Mouse (Mus musculus) adrenal gland, postnatal 14 days (tissue): ENCODE measurements around the gene Smyd2. TPM values are rescaled to one million over a fixed set of nuclear protein-coding genes. Genes with fewer than 3 reads are reported as not detected.

Source experiments
- DNase-seq: peaks from one replicate; pipeline ENCODE4 v3.0.0; 2021; ENCODE audit warnings: mixed read lengths
- total RNA-seq: library from RNA; stranded (reverse); gene quantifications from 2 replicates; pipeline ENCODE4 v1.2.3, GENCODE M21; 2021

Smyd2 gene
- total RNA-seq, 1 experiment from 2014 or later: 64.7 TPM

DNA sequence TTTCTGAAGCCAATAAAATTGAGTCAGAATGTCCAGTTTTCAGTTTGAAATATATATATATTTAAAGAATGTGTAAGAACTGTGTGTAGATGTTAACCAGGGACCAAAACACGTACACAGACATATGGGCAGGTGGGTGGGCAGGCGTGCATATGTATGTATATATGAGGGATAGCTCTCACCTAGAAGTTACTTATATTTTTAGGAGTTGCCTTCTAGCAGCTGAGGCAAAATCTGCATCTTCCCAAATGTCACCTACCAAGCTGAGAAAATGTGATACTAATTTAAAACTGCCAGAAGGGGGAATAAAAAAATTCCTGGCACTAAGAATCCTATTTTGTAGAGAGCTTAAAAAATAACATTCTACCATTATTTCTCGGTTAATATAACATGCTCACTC is 2.4 kb downstream of the Smyd2 start:
- no peak for DNase-seq

DNA sequence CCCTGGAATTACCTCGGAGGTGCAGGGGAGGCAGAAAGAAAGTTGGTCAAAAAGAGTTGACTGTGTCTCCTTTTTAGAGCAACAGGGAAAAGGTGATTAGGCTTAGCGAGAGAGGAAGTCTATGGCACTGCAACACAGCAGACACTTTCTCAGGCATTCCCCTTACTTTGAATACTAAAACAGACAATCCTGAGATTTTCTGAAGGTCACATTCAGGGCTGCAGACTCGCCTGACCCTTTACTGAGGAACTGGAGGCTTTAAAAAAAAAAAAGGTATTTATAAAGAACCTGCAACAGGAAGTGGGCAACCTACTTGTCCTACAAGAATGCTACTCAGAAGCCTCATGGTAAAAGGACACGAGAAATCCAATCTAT is 5.0 kb downstream of the Smyd2 start:
- DNase-seq: no peak

DNA sequence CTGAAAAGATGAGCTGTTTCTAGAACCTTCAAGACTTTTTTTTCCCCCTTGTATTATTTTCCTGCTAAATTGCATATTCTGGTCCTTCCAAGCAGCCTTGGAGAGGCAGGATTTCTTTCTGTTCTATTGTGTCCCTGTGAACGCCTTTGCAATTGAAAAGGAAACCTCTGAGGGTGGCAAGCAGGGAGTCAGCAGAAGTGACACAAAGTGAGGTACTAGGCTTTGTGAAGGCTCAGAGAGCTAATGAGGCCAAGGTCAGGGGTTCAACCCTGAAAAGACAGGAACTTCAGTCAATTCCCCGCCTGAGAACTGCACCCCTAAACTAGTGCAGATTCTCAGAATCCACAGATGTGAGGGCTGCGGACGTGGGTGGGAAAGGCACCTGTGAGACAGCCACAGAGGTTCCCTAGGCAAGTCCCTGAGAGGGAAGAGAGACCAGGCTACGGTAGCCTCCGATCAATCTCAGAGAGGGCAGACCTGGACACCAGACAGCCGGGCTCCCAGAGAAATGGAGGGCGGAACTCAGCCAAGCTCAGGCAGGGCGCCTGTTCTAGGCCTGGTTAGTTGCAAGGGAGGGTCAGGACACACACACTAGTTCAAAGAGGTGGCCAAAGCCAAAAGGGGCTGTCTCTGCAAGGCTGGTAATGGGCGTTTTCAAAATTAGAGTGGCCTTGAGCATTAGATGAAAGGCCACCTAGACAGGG is 5.6 kb downstream of the Smyd2 start:
- DNase-seq: peak; percentile 46

DNA sequence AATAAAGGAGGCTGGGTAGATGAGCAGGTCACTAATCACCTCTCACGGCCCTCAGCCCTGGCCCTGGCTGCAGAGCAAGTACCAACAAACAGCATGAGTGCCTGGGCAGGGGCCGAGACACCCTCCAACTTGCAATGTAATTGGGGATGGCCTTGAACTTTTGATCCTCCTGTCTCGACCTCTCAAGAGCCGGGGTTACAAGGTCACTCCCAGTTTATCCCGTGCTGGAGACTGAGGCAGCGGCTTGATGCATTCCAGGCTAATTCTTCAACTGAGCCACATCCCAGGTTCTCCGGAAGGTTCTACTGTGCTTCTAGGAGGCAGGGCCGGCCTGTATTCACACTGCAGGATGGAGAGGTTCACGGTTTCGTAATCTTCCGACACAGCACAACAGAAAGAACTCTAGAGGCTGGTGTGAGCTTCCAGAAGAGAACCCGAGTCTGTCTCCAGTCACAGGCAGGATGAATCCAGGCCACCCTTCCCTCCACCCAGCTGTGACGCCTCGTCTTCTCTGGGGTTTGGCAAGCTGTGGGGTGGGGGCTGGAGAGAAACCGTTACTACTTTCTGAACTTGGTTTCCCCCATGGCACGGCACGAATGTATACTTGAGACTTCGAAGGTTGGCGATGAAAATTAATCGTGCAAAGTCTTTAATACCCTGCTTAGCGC is 8.9 kb downstream of the Smyd2 start:
- DNase-seq: no peak

DNA sequence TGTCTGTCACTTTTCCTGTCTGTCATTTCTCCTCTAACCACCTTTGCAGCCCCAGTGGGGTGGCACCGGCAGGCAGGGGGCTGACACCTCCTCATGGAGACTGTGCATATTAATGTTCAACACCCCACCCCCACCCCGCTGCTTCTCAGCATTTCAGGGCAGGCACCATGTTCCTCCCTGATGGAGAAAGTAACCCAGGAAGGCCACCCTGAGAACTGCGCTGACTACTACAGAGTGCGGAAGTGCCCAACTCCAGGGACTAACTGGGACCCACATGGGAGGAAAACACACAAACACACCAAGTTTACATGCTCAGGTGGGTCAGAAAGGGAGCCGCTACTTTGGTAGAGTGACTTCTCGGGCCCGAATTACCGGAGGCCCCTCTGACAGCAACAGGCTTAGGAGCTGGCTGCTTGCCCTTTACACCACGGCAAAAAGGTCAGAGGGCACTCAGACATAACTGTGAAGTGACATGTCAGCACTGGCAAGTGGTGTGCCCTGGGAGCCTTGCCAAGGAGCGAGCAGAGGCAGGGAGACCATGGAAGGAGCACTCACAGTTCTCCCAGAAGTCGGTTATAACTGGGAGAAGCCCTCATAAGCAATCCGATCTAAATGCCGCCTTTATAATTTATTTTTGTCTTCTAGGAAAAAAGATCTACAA is 11.3 kb downstream of the Smyd2 start:
- peak; percentile 86 for DNase-seq

DNA sequence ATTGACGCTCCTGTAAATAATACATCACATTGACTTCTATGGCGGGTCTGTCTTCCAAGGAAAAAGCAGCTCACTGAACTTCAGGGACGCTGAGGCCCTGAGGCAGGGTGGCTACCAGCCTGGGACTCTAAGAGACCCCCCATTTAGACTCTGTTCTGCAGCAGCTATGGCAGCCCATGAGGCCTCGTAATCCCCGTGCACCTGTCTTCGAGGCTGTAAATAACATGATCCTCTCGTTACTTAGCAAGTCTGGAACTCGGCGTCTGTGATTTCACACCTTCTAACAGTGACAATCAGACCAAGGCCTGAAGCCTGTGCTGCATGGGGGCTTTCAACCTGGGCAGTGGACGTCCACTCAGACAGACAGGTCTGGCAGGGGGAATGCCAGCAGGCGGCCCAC is 19.0 kb downstream of the Smyd2 start:
- DNase-seq: no peak

DNA sequence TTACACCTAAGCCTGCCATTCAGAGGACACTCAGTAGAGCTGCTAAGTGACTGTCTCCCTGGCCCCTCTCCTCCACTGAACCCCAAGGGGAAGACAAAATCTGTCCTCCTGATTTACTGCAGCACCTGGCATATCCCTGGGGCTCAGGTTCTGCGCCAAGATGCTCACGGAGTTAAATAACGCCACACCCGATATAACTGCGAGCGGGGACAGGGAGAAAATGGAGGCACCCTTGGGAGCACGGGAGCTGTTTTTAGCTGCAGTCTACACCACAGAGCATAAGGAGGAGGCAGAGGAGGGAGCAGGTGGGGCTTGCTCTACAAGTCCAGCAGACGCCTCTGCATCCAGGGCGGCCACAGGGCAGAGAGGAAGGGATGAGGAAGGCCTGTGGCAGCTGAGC is 19.8 kb downstream of the Smyd2 start:
- DNase-seq: no peak

DNA sequence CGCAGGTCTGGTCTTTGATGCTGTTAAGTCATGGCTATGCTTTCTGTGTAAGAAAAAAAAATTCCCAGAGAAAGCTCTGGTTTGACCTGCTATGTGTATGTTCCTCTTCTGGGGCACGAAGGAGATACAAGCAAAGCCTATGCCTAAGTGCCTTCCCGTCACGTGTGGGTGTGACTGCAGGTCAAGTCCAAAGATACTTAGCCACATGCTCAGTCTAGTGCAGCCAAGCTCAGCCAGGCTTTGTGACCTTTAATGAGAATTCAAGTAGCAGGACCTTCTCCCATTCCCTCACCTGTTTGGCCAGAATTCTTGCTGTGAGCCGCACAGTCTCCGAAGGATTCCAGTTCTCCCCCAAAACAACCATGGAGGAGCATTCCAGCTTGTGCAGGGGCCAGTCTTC is 22.6 kb downstream of the Smyd2 start:
- DNase-seq: no peak

DNA sequence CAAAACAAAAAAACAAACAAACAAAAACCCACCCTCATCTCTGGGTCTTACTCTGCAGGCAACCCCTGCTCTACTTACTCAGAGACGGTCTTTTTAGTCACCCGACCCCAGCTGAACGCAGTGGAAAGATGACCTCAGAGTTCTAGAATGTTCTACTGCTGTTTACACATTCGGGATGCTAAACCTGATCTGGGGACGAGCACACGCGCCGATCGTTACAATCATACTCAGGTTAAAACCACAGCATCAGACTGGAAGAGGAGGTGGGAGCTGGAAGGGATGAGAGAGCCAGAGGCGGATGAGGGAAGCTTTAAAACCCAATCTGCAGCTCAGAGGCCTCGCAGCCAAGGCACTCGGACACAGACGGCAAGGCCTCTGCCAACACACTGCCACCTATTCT is 23.5 kb downstream of the Smyd2 start:
- no peak for DNase-seq

DNA sequence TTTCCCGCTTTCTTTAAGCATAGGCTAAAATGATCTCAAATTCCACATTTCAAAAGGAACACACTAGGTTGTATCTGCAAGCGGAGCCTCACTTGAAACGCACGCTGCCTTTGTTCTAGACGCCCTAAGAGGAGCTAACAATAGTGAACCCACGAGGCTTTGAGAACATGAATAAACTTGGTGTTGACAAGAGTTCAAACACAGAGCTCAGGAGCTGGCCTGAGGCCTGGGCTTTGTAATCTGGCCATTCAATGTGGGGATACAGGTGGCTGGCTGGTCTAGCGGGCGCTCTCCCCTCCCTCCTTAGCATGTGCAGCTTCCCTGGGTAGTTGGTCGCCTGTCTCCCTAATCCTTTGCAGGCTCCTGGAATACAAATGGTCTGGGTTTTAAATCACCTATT is 24.3 kb downstream of the Smyd2 start:
- no peak for DNase-seq

DNA sequence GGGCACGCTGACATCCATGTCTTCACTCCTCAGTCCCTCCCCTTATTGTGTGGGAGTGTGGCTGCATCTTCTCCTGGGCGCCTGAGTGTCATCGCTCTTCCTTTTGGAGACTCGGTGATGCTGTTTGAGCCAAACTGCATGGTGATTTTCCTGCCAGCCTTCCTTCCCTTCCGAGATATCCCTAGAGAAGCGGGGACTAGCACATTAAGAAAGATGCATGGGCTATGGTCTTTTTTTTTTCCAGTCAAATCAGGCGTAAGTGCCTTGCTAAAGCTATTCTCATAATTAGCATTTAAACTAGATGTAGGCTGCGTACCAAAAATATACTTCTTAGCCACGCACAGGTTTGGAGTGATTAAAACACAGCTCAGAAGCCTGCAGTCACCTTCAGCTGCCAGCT is 28.0 kb downstream of the Smyd2 start:
- DNase-seq: no peak

DNA sequence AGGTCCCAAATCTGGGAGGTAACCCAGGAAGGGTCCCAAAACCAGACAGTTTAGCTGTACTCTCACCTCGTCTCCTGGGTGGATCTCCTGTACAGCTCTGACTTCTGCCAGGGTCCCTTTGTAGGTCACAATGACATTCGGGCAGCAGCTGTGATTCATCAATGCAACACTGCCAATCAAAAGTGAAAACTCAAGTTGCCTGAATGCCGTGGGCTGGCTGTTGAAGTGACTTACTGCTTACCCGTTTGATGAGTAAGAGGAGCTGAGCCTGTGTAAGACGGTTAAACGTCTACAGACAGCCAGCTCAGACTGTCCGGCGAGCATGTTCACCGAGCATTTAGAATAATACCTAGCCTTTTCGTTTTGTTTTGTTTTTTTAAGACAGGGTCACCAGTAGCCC is 33.4 kb downstream of the Smyd2 start:
- DNase-seq: peak; percentile 45

DNA sequence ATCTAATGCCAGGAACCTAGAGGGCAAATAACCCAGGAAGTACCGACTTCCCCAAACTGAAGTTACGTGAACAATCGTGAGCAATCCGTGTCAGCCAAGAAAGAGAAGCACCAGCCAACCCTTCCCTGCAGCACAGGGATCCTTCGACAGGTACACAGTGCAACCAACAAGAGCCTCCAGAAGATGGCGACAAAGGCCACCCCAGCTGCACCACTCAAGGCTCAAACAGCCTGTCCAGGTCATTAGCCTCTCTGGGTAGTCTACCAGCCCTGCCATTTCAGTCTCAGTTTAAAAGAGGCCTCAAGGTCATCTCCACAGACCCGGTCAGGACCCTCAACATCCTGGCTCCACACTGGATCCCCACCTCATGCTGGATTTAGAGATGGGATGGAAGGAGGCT is 34.6 kb downstream of the Smyd2 start:
- peak; percentile 81 for DNase-seq

DNA sequence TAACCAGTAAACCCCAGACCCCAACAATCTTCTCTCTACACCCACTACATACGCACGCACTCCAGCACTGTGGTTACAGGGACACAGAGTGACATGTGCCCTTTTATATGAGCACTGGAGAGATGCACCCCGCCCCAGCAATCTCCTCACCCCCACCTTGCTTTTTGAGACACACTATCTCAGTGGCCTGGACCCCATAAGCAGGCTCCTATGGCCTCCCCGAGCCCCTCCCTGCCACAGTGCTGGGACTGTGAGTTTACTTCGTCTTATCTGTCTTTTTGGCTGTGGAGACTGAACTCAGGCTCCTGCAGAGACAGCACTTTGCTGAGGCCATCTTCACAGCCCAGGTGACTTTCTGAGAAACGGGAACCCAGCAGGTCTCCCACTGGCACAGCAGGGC is 36.2 kb downstream of the Smyd2 start:
- DNase-seq: no peak

DNA sequence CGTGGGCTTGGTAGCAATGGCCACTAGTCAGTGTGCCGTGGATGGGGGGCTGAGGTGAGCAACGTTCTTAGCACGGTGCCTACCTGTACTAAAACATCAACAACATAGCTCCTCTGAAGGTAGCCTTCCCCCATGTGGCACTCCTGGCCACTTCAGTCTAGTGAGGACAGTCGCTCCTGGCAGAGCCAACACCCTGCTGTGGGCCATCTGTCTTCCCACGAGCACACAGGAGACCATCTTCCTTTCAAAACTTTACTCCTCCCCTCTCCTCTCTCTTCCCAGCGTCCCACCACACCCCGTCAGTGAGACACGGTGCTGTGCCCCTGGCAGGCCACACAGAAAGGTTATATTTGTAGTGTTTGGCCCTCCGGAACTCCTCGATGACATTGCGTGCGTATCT is 37.2 kb downstream of the Smyd2 start:
- no peak for DNase-seq

DNA sequence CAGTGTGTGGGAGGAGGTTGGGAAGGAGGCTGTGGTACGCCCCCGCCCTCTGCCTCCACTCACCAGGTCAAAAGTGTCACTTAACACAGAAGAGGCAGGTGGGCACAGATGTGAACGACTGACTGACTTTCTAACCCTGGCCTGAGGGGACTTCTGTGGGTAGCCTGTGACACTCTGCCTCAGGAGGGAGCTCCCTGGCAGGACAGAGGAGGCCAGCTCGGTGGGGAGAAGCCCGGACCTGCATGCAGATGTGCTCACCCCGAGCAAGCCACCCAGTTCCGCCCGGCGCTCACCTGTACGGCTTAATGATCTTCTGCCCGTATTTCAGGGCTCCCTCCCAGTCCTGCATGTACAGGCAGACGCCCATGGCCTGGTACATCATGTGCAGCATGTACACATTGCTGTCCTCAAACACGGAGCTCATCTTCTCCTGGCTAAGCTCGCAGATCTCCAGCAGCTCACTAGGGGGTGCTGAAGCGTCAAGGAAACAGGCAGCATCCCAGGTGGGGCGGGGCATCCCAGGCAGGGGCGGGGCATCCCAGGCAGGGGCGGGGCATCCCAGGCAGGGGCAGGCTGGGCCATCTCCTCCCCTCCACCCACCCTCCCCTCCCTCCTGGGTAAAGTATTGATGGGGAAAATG is 38.5 kb downstream of the Smyd2 start:
- DNase-seq: peak; percentile 88

DNA sequence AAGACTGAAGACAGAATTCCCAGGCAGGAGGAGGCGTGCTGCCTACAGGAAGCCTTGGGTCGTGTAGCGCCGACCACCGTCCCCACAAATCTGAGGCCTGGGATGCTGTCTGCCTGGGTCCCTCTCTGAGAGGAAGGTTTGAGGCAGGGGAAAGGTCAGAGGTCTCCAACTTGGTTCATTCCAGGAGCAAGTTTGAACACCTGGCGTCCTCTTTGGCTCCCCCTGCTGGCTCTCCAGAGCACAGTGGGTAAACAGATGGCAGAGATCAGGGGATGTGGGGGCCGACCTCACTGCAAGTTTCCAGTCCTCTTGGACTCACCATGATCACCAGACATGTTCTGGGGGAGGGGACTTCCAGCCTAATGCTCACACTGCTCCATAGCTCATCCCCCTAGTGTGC is 39.3 kb downstream of the Smyd2 start:
- DNase-seq: peak; percentile 67

DNA sequence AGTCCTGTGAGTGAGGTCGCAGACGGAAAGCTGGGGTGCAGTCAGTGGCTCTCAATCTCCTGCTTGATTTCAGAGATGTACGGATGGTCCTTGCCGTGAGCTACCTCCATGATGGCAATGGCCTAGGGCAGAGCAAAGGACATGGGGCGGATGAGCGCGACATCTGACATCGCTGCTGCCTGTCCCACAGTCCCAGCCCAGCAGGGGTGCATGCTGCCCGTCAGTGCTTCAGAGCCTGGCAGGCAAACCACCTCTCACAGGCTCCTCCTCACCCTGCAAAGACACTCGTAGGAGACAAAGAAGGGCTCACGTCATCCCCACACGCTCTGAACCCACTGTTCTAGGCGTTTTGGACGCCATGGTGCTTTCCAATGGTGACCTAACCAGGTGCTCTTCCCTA is 41.4 kb downstream of the Smyd2 start:
- DNase-seq: peak; percentile 31

DNA sequence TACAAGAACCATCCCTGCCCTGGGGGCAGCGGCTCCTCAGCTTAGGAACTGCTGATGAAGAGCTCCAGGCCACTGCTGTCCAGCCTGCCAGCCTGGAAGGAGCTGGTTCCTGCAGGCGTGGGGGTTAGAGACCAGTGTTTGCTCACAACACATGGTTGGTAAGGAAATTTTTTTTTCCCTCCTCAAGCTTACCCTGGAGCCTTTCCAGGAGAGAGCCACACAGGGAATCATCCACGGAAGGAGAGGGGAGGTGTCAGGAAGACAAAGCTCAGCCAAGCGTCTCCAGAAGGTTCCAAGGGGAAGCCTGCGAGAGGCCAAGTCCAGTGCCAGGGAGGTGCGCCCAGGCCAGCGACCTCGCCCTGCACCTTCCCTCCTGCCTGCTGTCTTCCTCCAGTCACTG is 42.2 kb downstream of the Smyd2 start:
- DNase-seq: peak; percentile 67

DNA sequence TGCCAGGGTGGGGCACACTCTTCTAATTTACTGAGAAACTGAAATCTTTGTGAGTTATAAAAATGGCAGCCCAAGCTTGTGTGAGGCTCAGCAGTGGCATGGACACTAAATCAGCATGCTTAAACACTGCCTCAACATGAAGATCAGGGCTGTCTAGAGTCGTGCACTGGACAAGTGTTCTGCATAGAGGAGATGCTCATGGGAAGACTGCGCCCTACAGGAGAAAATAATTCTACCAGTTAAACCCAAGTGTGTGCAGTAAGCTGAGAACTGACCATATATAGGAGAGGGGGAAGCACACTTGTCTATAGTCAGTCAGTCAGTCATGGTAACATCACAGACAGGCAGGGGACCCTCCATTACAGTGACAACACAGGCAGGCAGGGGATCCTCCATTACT is 43.0 kb downstream of the Smyd2 start:
- DNase-seq: no peak

DNA sequence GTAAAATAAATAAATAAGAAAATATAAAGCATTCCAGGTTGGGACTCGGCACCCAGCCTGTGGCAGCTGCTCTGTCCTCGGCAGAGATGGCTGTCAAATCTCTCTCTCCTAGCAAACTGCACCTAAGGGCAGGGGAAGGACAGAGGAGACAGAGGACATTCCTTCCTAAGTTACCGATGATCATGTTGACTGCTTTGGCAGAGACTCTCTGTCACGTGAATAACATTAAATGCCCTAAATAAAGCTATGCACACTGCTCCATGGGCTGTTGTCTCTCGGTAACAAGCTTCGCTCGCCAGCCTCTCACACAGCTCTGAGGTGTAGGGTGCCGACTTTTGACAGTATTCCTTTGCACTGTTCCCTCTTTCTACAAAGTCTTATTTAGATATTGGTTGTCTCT is 46.0 kb downstream of the Smyd2 start:
- no peak for DNase-seq

DNA sequence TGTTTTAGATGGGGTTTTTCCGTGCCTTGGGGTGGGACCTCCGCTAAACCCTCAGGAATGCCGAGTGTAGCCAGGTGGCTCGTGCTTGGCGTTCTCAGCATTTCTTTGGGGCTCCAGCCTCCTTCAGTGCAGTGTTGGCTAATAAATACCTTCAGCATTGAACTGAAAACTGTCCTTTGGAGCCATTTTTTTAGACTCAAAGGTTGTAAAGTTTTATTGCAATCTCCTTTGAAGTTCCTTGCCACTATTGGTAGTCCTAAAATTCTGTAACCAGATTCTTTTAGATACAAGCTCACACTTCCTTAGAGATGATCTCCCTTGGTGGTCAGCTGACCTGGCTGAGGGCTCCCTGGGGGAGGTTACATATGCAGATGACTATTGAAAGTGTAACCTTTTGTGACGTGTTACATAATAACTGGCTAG is 46.7 kb downstream of the Smyd2 start:
- DNase-seq: no peak

DNA sequence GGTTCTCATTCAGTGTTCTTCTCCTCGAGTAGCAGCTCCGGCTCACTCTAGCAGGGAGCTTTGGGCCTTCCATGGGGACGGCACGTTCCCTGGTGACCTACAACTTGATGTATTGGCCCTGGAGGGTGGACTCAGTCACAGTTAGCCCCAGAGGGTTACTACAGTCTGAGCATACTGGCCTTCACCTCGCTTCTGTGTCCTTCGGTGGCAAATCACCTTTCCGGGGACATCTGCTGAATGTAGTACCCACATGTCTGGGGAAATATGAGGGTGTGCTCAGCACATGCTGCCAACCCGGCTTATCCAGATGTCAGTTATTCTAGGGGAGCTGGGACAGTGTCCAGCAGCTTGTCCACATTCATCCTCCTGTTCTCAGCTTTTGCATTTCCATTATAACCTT is 48.6 kb downstream of the Smyd2 start:
- peak; percentile 59 for DNase-seq
